Mouse (Mus musculus): ENCODE results near the gene Oma1. TPM values are rescaled to one million over a fixed set of nuclear protein-coding genes. Genes with fewer than 3 reads are reported as not detected.

Oma1 gene
- polyA plus RNA-seq, 1 experiment from 2014 or later = 12.1 TPM

GRCm38 (mm10) chr4:103410217-103410799 is 96.7 kb downstream of the Oma1 start:
- ATAC-seq = no peak
- H3K9me3 ChIP-seq (replicated peaks; ENCODE audit: control insufficient read depth, low read length) = no peaks in the 10 kb centered on the region
- no peak for DNase-seq (ENCODE audit: low spot score)
- H3K27me3 ChIP-seq (replicated peaks; ENCODE audit: control insufficient read depth, insufficient read depth, low read length) = no peaks in the 10 kb centered on the region
- H3K4me2 ChIP-seq (ENCODE audit: low read length) = no peak overlapping the region
- WGBS = 6% methylated on average over 4 of the region's 4 CpGs
- no peak overlapping the region for H3K9ac ChIP-seq (ENCODE audit: low read length)
- no peaks in the 10 kb centered on the region for H3K4me1 ChIP-seq (ENCODE audit: control insufficient read depth, insufficient read depth, low read length)
- H3K27ac ChIP-seq (ENCODE audit: low read depth, low read length) = no peak overlapping the region
- H3K4me3 ChIP-seq (ENCODE audit: low read depth, low read length) = no peak overlapping the region
- H3K36me3 ChIP-seq (ENCODE audit: control insufficient read depth, insufficient read depth, low read length) = no peaks in the 10 kb centered on the region

Other genes with a start within 250 kb of the Oma1 start
- 22.5 and 27.1 TPM in 2 replicates for gene Mier1, start 199.4 kb upstream of the Oma1 start, polyA plus RNA-seq (2014; fragmentation: Nextera tagmentation; extraction: Ambion mirVana)
- gene Wdr78, start 199.3 kb upstream of the Oma1 start, polyA plus RNA-seq (2014; fragmentation: Nextera tagmentation; extraction: Ambion mirVana) = 3.4 and 5.3 TPM in 2 replicates
- 3.6 and 4.3 TPM in 2 replicates for gene Slc35d1, start 98.6 kb upstream of the Oma1 start, polyA plus RNA-seq (2014; fragmentation: Nextera tagmentation; extraction: Ambion mirVana)
- not detected in 2 replicates for gene 4921539E11Rik, start 22.9 kb upstream of the Oma1 start, polyA plus RNA-seq (2014; fragmentation: Nextera tagmentation; extraction: Ambion mirVana)